Mouse (Mus musculus) forebrain, embryonic 11.5 days (tissue): Measurements from ENCODE around the gene Lrrc25. TPM values are rescaled to one million over a fixed set of nuclear protein-coding genes. Genes with fewer than 3 reads are reported as not detected.

Source experiments
- ATAC-seq: fragments of 200-750 bp; cut with Nextera tagmentation; replicated peaks from 2 replicates; pipeline ENCODE4 v1.8.0; 2017; ENCODE audit warnings: moderate TSS enrichment; ENCODE audit not compliant: low FRiP score
- DNase-seq: peaks from one replicate; pipeline ENCODE4 v3.0.0-alpha.2; 2017; ENCODE audit warnings: low spot score
- H3K27ac ChIP-seq: fragments of 300-500 bp; sonication (generic); 2 replicates; pipeline ENCODE4 v1.5.1; 2014; ENCODE audit warnings: low read depth, low read length
- H3K27me3 ChIP-seq: fragments of 300-500 bp; sonication (generic); 2 replicates; pipeline ENCODE4 v1.6.1; 2014; ENCODE audit warnings: mild to moderate bottlenecking, low read length, mixed read lengths; ENCODE audit not compliant: control insufficient read depth, insufficient read depth
- H3K36me3 ChIP-seq: fragments of 300-500 bp; sonication (generic); 2 replicates; pipeline ENCODE4 v1.6.1; 2014; ENCODE audit warnings: mild to moderate bottlenecking, low read length, moderate library complexity, mixed read lengths; ENCODE audit not compliant: control insufficient read depth, insufficient read depth
- H3K4me1 ChIP-seq: fragments of 300-500 bp; sonication (generic); replicated peaks from 2 replicates; pipeline ENCODE4 v1.6.1; 2014; ENCODE audit warnings: low read length, mixed read lengths; ENCODE audit not compliant: control insufficient read depth, insufficient read depth
- H3K4me2 ChIP-seq: fragments of 300-500 bp; sonication (generic); 2 replicates; pipeline ENCODE4 v1.6.1; 2014; ENCODE audit warnings: low read depth, mild to moderate bottlenecking, low read length, moderate library complexity, mixed read lengths; ENCODE audit not compliant: severe bottlenecking
- H3K4me3 ChIP-seq: fragments of 300-500 bp; sonication (generic); 2 replicates; pipeline ENCODE4 v1.5.1; 2014; ENCODE audit warnings: low read depth, low read length
- H3K9ac ChIP-seq: fragments of 300-500 bp; sonication (generic); 2 replicates; pipeline ENCODE4 v1.6.1; 2014; ENCODE audit warnings: low read length
- H3K9me3 ChIP-seq: fragments of 300-500 bp; sonication (generic); 2 replicates; pipeline ENCODE4 v1.6.1; 2016; ENCODE audit warnings: low read length, mixed read lengths; ENCODE audit not compliant: control insufficient read depth
- WGBS: fragments of 180-500 bp; shearing (Covaris S2); extraction: QIAGEN DNeasy Blood & Tissue Kit; methylation state at CpG from one replicate; pipeline ENCODE4 v1.1.7; 2014; 5-methylcytosine and 5-hydroxymethylcytosine counted together
- polyA plus RNA-seq: library from polyadenylated mRNA; unstranded; fragments of >200 nt; fragmentation: Nextera tagmentation; extraction: Ambion mirVana; gene quantifications from 2 replicates; pipeline ENCODE4 v1.2.1, GENCODE M21; 2014

The Lrrc25 gene
- polyA plus RNA-seq, 1 experiment from 2014 or later = 1.2 TPM

DNA sequence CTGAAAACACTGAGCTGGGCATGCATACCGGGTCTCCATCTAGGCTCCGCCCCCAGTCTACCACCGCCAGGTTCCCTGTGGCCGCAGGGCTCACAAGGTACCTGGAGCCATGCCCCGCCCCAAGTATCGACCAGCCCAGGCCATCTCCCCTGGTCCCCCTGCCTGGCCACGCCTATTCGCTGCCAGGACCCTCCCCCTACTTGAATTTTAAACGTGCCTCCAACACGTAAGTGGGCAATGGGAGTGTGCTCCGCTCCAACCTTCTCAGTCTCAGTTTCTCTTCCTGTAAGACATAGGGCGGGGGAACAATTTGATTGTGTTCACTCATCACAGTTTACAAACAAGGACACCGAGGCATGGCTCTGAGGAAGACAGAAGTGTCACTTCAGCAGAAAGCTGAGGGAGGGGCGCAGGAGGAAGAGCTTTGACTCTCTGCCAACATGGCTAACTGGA is 44.3 kb downstream of the Lrrc25 start, which contains the start of gene Pgpep1:
TSS of gene Pgpep1 (minus strand) at position 116 of the 453 bp plus-strand sequence.
- H3K27me3 ChIP-seq = no peaks in the 10 kb centered on the region
- H3K27ac ChIP-seq = peak within 1 kb of the TSS; percentile 37; the same call in 1 of the 2 replicates
- peak; percentile 56 for ATAC-seq
- H3K4me1 ChIP-seq = peaks cover 20% of the 10 kb centered on the region
- no peaks in the 10 kb centered on the region for H3K36me3 ChIP-seq
- no peaks in the 10 kb centered on the region for H3K9me3 ChIP-seq
- peak within 1 kb of the TSS; percentile 75 for H3K4me3 ChIP-seq
- 2% methylated on average over 14 of the region's 14 CpGs for WGBS
- peak within 1 kb of the TSS; percentile 80 for H3K9ac ChIP-seq
- peak; percentile 73 for DNase-seq
- peak within 1 kb of the TSS; percentile 85 for H3K4me2 ChIP-seq

DNA sequence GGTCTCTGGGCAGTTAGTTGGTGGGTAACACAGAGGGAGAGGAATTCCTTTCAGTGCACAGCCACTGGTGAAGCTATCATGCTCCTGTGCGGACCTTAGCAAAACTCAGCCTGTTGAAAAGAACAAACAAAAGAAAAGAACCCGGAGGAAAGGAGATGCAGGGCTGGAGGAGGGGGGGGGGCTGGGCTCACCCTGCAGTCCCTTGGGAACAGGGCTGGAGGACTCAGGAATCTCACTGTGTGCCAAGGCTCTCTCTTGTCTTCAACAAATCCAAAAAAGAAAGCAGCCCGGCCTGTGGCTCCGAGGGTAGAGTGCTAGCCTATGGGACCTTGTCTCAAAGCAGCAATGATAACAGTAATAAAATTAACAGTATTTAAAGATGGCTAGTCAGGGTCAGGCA is 47.7 kb downstream of the Lrrc25 start:
- Histone ChIP-seq H3K27ac (no peak overlapping the region), H3K4me1 (peaks cover 7% of the 10 kb centered on the region; the same call in 1 of the 2 replicates), H3K4me3 (no peak overlapping the region), H3K4me2 (no peak overlapping the region), H3K27me3 (no peaks in the 10 kb centered on the region), H3K36me3 (no peaks in the 10 kb centered on the region), H3K9ac (no peak overlapping the region), H3K9me3 (no peaks in the 10 kb centered on the region)
- no peak for ATAC-seq
- no peak for DNase-seq
- WGBS = 52% methylated on average over 4 of the region's 4 CpGs

DNA sequence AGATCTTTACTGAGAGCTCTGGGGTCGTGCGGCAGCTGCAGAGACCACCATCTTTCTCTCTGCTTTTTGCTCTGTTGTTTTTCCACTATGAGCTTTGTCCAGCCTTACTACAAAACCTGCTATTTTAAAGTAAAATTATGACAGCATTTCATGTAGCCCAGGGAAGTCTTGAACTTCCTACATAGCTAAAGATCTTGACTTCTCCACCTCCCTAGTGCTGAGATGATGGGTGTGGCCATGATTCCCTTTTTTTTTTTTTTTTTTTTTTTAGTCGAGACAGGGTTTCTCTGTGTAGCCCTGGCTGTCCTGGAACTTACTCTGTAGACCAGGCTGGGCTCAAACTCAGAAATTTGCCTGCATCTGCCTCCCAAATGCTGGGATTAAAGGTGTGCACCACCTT is 48.7 kb downstream of the Lrrc25 start:
- no peak overlapping the region for H3K4me3 ChIP-seq
- peaks cover 4% of the 10 kb centered on the region; the same call in 1 of the 2 replicates for H3K4me1 ChIP-seq
- no peak overlapping the region for H3K27ac ChIP-seq
- 80% methylated on average over 3 of the region's 3 CpGs for WGBS
- ATAC-seq = no peak
- no peaks in the 10 kb centered on the region for H3K9me3 ChIP-seq
- H3K36me3 ChIP-seq = no peaks in the 10 kb centered on the region
- no peak overlapping the region for H3K9ac ChIP-seq
- DNase-seq = no peak
- no peak overlapping the region for H3K4me2 ChIP-seq
- no peaks in the 10 kb centered on the region for H3K27me3 ChIP-seq

DNA sequence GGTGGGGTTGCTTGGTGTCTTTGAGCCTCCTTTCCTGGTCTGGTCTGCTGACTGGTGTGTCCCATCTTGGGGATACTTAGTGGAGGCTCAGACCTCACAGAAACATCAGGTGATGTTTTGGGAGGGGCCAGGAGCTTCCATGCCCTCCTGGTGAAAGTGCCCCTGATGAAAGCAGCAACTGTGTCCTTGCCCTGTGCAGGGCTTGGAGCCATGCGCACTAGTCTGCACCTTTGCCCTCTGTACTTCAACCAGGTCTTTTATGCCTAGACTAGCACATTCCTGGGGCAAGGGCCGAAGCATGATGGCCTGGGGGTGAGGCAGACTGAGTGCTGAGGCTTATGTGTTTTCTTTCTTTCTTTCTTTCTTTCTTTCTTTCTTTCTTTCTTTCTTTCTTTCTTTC is 49.6 kb downstream of the Lrrc25 start:
- no peaks in the 10 kb centered on the region for H3K9me3 ChIP-seq
- no peaks in the 10 kb centered on the region for H3K4me1 ChIP-seq
- 83% methylated on average over 2 of the region's 2 CpGs for whole genome bisulfite sequencing
- no peak overlapping the region for H3K4me3 ChIP-seq
- no peaks in the 10 kb centered on the region for H3K36me3 ChIP-seq
- no peak for DNase-seq
- no peak overlapping the region for H3K4me2 ChIP-seq
- no peak overlapping the region for H3K9ac ChIP-seq
- ATAC-seq = no peak
- no peaks in the 10 kb centered on the region for H3K27me3 ChIP-seq
- H3K27ac ChIP-seq = no peak overlapping the region

DNA sequence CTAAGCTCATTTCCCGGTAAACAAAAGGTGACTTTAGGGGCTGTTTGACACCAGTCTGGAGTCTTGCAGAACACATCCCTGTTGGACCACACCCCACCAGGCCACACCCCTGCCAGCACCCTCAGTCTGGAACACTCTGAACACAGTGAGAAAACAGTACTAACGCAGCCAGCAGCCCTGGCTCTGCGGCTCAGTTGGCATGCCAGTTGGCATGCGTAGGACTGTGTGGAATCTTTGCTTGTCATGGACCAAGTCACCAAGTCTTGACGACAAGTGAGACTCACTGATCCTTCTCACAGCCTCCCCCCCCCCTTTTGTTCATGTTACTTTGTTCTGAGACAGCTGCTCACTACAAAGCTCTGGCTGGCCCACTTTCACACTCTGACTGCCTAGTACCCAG is 51.1 kb downstream of the Lrrc25 start:
- no peak overlapping the region for H3K4me3 ChIP-seq
- no peak overlapping the region for H3K9ac ChIP-seq
- H3K27me3 ChIP-seq = no peaks in the 10 kb centered on the region
- H3K9me3 ChIP-seq = no peaks in the 10 kb centered on the region
- H3K4me1 ChIP-seq = no peaks in the 10 kb centered on the region
- no peak for ATAC-seq
- H3K4me2 ChIP-seq = no peak overlapping the region
- no peak overlapping the region for H3K27ac ChIP-seq
- DNase-seq = no peak
- no peaks in the 10 kb centered on the region for H3K36me3 ChIP-seq
- WGBS = 75% methylated on average over 5 of the region's 5 CpGs

Other genes with a start within 250 kb of the Lrrc25 start
- 0.56 TPM in 1 of 2 replicates, not detected in the other for gene Comp, start 242.6 kb upstream of the Lrrc25 start, polyA plus RNA-seq
- gene Crtc1, start 176.6 kb upstream of the Lrrc25 start, polyA plus RNA-seq = 16.3 and 18.1 TPM in 2 replicates
- gene Klhl26, start 139.2 kb upstream of the Lrrc25 start, polyA plus RNA-seq = 17.5 and 19.5 TPM in 2 replicates
- 10.4 and 10.6 TPM in 2 replicates for gene Tmem59l, start 128.8 kb upstream of the Lrrc25 start, polyA plus RNA-seq
- 4.9 and 10.9 TPM in 2 replicates for gene Crlf1, start 123.0 kb upstream of the Lrrc25 start, polyA plus RNA-seq
- 113 and 123 TPM in 2 replicates for gene Rex1bd, start 109.4 kb upstream of the Lrrc25 start, polyA plus RNA-seq
- 715 TPM in 2 replicates for gene Uba52, start 105.4 kb upstream of the Lrrc25 start, polyA plus RNA-seq
- 268 and 290 TPM in 2 replicates for gene Fkbp8, start 88.4 kb upstream of the Lrrc25 start, polyA plus RNA-seq
- gene Kxd1, start 88.2 kb upstream of the Lrrc25 start, polyA plus RNA-seq = 56.0 and 59.9 TPM in 2 replicates
- gene Ell, start 76.7 kb upstream of the Lrrc25 start, polyA plus RNA-seq = 21.8 and 22.2 TPM in 2 replicates
- gene Isyna1, start 21.8 kb upstream of the Lrrc25 start, polyA plus RNA-seq = 98.1 and 109 TPM in 2 replicates
- 113 and 127 TPM in 2 replicates for gene Ssbp4, start 7.3 kb upstream of the Lrrc25 start, polyA plus RNA-seq
- not detected in 2 replicates for gene Gdf15, start 16.3 kb downstream of the Lrrc25 start, polyA plus RNA-seq
- 70.9 and 73.8 TPM in 2 replicates for gene Pgpep1, start 44.2 kb downstream of the Lrrc25 start, polyA plus RNA-seq
- 318 and 346 TPM in 2 replicates for gene Lsm4, start 57.1 kb downstream of the Lrrc25 start, polyA plus RNA-seq
- 128 and 157 TPM in 2 replicates for gene Jund, start 82.8 kb downstream of the Lrrc25 start, polyA plus RNA-seq
- not detected in 2 replicates for gene Iqcn, start 87.3 kb downstream of the Lrrc25 start, polyA plus RNA-seq
- not detected in 2 replicates for gene Gm3336, start 102.4 kb downstream of the Lrrc25 start, polyA plus RNA-seq
- gene Pde4c, start 107.6 kb downstream of the Lrrc25 start, polyA plus RNA-seq = 0.13 and 0.37 TPM in 2 replicates
- 42.7 and 49.7 TPM in 2 replicates for gene Rab3a, start 138.5 kb downstream of the Lrrc25 start, polyA plus RNA-seq
- gene Mpv17l2, start 144.8 kb downstream of the Lrrc25 start, polyA plus RNA-seq = 31.0 and 34.1 TPM in 2 replicates
- 58.9 and 61.6 TPM in 2 replicates for gene Pik3r2, start 160.6 kb downstream of the Lrrc25 start, polyA plus RNA-seq
- gene Mast3, start 188.9 kb downstream of the Lrrc25 start, polyA plus RNA-seq = 15.9 and 17.4 TPM in 2 replicates
- gene Il12rb1, start 192.3 kb downstream of the Lrrc25 start, polyA plus RNA-seq = not detected in 2 replicates
- gene Arrdc2, start 223.6 kb downstream of the Lrrc25 start, polyA plus RNA-seq = 6.3 and 7.2 TPM in 2 replicates
- gene Kcnn1, start 247.1 kb downstream of the Lrrc25 start, polyA plus RNA-seq = 9.0 and 13.4 TPM in 2 replicates